Mouse (Mus musculus) ovary, postnatal 10 days (tissue): ENCODE measurements at regions not wholly inside any gene's neighbourhood (a gene's known extent, or its start where the extent isn't known, plus 50 kb on each side); places are given as distances from the start of the nearest gene placed in this dataset.
A peak's percentile ranks its signal among the peaks of the same experiment; 100 is the strongest.
"Not testable (repeated sequence)": the region's sequence is repeated elsewhere in the genome, so short reads cannot be mapped to it uniquely, and the experiment has no call there.

Source experiments
- DNase-seq: peaks from one replicate; pipeline ENCODE4 v3.0.0; 2022; ENCODE audit warnings: low spot score

DNA sequence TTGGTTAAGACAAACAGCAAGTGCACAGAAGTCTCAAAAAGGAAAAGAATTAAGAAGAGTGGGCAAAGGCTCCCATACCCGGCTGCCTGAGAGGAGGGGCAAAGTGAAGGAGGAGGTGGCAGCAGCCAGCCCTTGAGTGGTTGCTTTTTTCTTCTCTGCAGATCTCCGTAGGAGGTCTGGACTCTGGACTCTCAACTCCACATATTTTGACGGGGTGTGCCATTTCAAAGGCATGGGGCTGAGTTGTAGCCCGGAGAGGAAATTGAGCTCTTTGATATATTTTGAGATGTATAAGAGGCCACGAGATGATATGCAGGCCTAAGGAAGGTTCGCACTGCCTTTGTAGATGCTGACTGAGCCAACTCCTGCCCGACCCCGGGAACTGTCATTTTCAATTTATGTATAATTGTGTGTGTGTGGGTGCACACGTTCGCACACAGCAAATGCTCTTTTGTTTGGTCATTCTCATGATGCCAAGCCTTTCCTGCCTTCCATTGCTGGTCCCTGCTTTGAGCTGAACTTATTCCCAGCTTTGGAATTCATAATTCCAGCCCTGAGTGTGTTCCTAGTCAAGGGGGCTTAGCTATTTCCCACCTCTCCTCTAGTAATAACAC is 56.4 kb downstream of the Cxcr4 start:
- DNase-seq, result no peak

DNA sequence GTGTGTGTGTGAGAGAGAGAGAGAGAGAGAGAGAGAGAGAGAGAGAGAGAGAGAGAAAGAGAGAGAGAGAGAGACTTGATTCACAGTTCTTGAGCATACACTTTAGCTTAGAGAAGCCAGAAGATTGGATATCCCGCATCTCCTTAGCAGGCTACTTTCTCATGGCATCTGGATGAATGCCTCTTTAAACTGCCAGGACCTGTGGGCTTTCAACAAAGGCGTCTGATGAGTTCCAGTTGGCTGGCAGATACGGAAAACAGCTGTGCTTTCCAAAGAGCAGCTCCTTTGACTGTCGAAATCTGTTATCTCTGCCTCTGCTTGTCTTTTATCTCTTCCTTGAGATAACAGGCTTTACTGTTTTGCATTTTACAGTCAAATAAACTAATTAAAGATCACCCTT is 59.5 kb downstream of the Cxcr4 start:
- no peak for DNase-seq

DNA sequence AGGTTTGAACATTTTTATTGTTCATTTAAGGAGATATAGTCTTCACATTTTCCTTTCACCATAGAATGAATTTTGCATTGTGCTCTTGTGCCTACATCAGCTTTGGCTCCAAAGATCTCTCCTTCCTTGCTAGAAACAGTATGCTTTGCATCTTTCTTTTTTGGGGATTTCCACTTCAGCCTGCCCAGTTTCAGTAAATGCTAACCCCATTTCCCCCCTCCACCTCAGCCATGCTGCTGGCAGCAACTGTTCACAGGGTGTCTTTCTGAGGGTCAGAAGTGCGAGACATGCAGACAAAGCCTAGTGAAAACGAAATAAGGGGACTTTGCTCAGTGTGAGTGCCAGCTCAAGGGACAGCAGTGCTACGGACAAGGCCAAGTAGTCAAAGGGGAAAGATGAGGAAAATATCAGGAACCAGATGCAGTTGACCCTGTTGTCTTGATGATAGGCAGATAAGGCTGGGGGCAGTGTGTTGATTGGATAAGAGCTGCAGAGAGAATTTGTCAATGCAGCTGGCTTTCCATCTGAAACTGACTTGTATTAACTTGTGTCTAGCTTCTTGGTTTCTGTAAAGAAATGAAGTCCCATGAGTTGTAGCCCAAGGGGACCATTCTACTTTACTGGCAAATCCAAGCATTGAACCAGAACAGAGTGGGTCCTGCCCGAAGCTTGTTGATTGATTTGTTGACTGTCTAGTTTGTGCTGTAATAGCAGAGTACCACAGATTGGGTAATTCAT is 62.1 kb downstream of the Cxcr4 start:
- no peak for DNase-seq

DNA sequence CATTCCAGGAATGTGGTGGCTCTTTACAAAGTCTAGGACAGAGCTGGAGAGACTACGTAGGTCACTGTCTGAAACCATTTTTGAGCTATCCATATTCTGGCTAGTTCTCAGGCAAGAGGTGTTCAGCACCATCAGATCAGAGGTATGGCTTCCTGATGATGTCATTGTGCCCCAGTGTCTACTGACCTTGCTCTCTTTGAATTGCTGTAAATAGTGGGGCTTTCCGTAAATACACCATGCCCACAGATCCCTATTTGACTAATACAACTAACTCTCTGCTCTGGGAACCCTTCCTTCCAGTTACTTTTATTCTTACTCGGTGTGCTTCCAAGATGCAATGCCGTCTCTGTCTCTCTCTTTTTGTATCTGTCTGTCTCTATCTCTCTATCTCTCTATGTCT is 72.9 kb downstream of the Cxcr4 start:
- DNase-seq, result no peak

DNA sequence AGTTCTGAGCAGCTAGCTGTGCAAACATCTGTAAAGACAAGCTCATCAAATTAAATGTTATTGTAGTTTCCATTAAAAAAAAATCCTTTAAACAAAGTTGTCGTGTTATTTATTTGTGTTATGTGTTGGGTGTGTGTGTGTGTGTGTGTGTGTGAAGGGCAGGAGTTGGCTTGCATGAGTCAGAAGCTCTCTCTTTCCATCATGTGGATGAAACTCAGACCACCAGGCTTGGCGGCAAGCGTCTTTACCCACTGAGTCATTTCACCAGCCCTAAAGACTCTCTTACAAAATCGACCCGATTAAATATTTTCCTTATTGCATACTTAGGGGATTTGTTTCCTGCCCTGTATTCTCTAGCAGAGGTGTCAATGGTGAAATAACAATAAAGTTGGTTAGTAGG is 73.6 kb downstream of the Cxcr4 start:
- no peak for DNase-seq

DNA sequence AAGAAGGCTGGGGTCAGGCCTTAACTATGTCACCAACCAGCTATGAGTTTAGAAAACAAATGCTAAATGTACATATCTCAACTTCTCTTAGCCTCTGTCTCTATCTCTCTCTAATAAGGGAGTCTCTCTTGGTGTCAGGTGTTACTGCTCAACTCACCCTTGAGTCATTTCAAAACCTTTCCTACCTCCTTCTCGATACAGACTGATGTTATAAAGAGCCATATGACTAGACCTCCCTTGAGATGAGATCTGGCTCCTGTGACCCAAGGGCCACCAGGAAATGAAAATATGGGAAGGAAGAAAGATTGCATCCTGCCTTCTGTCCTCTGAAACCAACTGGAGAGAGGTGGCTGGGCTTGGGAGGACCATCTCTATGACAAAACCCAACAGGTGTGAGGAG is 74.7 kb downstream of the Cxcr4 start:
- no peak for DNase-seq

DNA sequence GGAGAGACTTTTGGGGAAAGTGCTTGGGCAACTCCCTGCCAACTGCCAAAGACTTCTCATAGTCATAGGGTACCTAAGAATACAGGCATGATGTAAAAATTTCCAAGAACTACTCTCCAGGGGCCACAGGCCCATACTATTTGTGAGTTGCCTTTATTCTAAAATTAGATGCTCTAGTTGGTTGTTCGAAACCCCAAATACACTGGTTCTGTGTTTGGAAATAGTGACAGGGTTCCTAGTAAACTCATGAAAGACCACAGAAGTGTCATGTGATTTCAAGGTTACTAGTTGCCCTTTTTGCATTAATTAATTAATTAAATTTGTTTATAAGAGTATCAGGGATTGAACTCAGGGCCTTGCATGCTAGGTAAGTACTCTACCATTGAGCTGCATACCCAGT is 77.8 kb downstream of the Cxcr4 start:
- no peak for DNase-seq

DNA sequence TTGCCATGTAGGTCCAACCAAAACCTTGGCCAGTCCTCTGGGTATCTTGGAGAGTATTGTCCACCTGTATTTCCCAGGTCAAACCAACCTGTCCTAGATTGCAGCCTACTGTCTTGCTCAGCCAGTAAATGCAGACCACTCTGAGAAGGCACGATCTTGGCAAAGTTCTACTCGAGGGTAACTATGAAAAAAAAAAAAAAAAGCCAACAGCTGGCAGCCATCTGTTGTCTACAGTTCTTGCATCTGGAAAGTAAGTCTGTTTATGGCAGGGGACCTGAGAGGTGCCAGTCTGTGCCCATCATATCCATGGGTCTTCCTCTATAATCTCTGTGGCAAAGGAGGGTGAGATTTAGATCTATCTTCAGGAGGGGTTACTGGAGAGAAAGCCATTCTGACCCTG is 78.2 kb downstream of the Cxcr4 start:
- no peak for DNase-seq

DNA sequence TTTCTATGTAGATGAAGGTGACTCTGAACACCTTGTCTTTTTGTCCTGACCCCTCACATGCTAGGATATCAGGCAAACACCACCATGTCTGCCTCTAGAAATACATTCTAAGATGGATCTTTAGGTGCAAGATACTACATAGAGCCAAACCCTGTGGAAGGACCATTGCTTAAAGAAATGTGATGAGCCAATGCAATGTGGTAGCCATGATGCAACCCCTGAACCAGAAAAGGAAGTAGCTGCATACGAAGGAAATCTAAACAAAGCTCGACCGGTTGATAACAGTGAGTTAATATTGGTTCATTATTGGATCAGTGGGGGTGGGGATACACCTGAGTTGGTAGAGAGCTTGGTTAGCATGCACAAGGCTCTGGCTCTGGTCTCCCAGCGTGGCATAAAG is 78.9 kb downstream of the Cxcr4 start:
- no peak for DNase-seq

DNA sequence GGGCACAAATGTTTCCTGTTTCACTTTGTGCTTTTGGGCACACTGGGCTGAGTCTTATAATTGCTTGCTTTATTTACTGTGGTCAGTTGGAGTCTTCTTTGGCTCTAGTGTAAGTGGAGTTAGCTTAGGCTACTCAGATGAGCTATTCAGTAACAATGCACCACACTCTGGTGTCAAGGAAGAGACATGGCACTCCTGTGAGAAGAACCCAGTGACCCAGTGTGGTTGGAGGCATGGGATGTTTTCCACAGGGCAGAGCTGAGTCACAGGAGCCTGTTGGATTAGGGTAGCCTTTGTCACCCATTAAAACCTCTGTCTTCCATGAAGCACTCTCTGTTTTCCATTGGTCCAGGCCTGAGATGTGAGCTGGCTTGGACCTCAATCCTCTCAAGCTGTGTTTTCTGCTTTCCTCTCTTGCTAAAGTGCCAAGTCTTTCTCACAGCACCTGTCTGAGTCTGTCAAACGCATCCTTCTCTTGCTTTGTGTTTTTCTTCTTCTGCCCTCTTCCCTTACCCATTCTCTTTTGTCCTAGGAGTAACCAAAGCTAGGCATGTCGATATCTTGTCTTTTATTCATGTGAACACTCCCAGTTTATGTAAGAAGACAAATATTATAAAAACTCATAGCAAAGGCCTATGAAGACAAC is 83.2 kb downstream of the Cxcr4 start:
- no peak for DNase-seq

DNA sequence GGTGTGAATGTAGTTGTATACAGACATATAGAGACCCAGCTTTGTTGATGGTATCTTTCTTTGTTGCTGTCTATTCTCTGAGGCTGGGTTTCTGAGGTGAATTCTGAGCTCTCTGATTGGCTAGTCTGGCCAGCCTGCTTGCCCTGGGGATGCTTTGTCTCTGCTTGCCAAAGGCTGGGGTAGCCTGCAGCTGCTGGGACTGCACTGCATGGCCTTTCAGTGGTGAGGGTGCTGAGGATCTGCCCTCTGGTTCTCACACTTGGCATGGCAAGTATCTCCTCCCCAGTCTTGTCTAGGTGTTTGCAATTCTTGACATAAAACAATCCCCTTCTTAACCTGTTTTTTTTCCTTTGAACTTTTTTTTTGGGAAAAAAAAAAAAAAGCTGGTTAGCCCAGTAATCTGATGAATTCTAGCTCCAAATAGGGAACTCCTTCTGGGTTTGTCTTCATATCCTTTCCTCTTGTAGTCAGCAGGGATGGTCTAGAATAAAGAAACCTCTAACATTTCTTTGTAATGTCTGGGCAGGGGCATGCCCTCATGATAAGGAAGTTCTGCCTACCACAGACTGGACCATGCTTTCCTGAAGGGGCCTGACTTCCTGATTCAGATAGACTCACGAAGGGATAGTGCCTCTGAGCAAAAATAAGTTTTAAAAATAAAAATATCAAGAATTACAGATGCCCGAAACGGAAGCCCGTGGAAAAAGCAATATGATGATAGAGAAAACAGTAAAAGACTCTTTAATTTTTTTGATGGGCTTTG is 85.4 kb downstream of the Cxcr4 start:
- DNase-seq, result no peak

DNA sequence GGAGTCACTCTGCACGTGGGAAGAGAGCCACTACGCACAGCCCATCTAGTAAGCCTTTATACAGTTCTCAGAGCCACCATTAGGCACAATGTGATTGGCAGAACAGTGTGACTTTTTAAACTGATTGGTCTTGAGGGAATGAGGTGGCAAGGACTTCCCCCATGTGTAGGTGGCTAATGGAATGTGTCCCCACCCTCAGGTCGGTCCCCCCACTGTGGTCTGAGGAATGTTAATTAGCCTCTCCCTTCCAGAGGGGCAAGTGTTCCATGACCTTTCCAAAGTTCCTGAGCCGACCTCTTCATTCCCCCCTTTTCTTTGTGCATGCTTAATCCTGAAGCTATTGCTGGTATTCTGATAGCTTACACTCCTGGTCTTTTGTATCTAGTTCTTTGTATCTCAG is 87.2 kb upstream of the Dars start:
- DNase-seq, result no peak

DNA sequence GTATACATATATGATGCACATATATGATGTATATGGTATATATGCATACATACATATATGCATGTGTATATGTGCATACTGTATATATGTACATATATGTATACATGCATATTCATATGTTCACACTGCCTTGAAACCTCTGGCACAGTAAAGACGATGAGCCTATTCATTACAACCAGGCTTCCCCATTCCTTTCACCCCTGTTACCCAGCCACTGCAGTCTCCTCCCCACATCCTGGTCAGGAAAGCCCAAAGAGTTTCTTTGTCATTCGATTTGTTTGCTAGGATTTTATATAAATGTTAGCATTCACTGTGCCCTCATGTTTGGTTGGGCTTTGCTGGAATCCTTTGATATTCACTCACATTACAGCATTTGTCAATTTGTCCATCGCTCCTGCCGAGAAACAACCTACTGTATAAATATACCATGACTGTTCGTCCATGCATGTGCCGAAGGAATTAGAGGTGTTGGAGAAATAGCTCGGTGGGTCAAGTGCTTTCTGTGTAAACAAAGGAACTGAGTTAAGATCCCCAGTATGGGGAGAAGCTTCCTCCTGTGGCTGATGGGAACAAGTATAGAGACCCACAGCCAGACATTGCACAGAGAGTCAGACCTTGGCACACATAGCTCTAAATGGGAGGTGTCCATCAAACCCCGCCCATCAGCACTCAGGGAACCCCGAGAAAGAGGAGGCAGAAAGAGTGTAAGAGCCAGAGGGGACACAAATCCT is 81.0 kb upstream of the Dars start:
- DNase-seq, result no peak

DNA sequence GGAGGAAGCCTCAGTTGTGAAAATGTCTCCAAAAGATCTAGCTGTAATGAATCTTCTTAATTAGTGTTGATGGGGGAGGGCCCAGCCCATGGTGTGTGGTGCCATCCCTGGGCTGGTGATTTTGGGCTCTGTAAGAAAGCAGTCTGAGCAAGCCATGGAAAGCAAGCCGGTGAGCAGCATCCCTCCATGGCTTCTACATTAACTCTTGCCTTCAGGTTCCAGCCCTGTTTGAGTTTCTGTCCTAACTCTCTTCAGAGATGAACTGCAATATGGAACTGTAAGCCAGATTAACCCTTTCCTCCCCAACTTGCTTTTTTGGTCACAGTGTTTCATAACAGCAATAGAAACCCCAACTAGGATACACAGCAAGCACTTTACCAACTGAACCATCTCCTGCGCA is 75.1 kb upstream of the Dars start:
- no peak for DNase-seq

DNA sequence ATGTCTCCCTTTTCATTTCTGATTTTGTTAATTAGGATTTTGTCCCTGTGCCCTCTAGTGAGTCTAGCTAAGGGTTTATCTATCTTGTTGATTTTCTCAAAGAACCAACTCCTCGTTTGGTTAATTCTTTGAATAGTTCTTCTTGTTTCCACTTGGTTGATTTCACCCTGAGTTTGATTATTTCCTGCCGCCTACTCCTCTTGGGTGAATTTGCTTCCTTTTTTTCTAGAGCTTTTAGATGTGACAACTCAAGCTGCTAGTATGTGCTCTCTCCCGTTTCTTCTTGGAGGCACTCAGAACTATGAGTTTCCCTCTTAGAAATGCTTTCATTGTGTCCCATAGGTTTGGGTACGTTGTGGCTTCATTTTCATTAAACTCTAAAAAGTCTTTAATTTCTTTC is 70.0 kb upstream of the Dars start:
- DNase-seq, result not testable (repeated sequence)

DNA sequence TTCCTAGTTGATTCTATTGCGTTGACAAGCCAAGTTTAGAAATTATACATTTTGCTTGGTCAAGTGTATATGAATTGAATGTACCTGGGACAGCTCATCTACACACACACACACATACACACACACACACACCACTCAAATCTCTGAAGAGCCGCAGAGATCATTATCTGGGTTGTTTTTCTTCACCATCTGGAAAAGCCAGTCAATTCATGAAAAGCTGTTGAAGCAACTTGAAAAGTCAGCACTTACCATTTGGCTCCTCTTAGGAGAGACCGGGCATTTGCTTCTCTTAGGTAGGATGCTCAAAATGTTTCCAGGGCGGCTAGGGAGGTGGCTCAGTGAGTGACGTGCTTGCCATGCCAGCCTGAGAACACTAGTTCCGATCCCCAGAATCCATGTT is 61.2 kb upstream of the Dars start:
- DNase-seq, result no peak

DNA sequence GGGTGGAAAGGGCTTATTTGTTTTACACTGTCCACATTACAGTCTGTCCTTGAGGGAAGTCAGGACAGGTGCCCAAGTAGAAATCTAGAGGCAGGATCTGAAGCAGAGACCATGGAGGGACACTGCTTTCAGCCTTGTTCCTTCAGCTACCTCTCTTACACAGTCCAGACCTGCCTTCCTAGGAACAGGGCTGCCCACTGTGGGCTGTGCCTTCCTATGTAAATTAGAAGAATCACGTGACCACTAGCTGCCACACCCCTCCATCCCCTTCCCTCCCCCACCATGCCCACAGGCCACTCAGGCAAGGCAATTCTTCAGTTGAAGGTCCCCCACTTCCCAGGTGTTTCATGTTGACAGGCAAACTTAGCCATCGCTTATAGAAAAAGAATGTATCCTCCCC is 60.5 kb upstream of the Dars start:
- DNase-seq, result no peak

DNA sequence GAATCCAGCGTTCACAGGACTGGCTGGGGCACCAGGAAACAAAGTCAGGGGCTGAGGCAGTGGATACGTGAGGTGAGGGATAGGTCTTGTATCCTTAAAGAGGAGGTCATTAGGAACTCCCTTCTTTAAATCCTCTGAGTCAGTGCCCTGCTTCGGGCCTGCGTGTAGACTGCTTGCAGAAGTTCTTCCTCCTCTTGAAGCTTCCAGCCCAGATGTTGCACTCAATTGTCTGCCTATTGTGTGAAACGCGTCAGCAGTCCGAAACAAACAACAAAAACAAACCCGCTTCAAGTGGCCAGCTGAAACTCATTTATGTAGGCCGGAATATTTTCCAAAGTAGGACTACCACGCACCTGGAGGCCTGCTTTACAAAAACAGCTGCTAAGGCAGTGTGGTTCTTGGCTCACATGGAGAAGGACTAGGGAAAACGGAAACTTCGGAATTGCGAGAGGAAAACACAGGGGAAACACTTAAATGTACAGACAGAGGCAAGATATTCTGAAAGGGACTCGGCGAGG is 55.6 kb upstream of the Dars start:
- no peak for DNase-seq

DNA sequence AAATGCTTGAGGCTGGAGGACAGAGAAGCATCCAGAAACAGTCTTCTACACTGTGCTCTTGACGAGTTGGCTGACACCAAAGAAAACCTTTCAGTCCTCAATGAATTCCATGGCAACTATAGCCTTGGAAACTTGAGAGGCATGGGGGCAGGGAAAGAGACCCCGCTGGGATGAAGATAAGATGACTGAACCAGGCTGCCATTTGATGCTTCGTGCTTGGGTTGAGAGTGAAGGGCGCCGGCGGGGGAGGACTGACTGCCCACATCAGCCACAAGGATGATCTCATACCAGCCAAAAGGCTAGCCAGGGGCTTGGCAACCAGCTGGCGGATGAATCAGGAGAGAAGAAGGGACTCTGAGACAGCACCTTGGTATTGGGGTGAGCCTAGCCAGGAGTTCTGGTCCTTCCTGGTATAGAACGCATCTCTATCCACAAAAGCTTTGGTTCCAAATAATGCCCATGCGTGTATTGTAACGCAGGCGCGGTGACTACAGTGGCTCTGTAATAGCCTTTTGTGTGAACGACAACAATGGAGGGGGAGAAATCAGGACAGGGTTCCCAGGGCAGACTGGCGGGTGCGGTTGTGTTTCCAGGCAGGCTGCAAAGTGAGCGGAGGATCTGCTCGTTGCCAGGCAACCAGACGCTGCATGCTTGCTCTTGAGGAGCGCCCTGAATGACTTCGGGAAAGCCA is 55.0 kb upstream of the Dars start:
- DNase-seq, result peak; percentile 31

DNA sequence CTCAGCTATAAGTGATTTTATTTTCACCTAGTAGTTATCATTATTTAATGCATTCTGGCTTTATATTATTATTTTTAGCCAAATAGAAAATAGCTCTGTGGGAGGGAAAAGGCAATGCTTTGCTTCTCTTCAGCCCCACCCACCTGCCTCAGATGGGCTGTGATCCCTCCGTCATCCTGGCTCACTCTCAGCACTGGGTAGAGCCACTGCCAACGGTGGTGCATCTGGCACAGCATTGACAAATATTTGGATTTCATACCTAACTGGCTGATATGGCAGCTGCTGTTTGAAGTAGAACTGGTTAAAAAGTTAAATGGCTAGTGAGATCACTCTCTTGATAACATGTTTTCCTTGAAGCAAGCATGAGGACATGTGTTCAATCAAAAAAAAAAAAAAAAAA is 53.6 kb upstream of the Dars start:
- DNase-seq, result no peak

DNA sequence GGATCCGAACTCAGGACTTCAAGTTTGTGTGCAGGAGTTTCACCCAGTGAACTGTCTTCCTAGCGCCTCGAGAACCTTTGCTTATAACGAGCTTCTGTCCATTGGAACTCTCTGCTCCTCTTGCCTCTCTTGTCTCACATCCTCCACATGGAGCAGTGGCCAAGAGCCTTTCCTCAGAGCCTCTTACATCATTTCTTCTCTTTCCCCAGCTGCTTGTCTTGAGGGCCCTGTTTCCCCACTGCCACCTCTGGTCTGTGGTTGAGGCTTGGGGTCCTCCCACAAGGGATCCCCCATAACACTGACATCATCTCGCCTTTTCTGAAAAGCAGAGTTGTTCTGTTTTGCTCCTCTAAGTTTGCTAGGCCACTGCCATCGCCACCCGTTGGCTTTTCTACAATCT is 51.9 kb upstream of the Dars start:
- no peak for DNase-seq
